In the genomic region with DNA sequence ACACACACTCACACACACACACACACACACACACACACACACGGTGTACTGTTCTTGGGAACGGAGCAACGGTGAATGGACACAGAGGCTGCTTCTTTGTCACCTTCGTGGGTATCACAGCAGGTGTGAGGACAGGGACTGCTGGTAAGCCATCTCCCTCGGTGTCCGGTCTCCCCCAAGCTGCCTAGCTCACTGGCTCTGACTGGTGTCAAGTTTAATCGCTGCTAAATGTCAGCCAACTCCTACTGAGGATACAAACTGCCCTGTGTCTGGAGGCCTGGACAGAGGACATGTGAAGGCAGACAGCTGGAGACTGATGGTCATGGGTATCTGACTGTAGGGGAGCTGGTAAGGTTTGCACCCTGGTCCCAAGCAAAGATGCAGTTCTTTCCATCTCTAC, we compare ENCODE assay signal across 26 mouse cellular contexts. TPM values are rescaled to one million over a fixed set of nuclear protein-coding genes. Genes with fewer than 3 reads are reported as not detected.
DNase-seq lines count a peak whose midpoint lies in the region; ATAC-seq and TF ChIP-seq lines count a peak whose summit lies in the region.
"Had no signal": no experiment of that assay in that cellular context is flagged by ENCODE, and none has a peak within 500 bp of the region (broad histone marks: within the 10 kb centered on the region; RNA-seq: fewer than 3 reads in every experiment).

No protein-coding gene starts in this region.

- no peaks in the 10 kb centered on the region for H3K36me3 ChIP-seq in kidney, embryonic 14.5 days (ENCODE audit: control insufficient read depth, insufficient read depth, low read length)
- H3K36me3 ChIP-seq in kidney, adult 2 months (ENCODE audit: control insufficient read depth, insufficient read depth, low read length), result no peaks in the 10 kb centered on the region
- H3K36me3 ChIP-seq: embryonic facial prominence, embryonic 12.5 days; embryonic facial prominence, embryonic 15.5 days; hindbrain, embryonic 12.5 days; hindbrain, embryonic 15.5 days; intestine, embryonic 15.5 days had no signal

- intact Hi-C loops in gastrocnemius, postnatal 36 days (cut with DNase I), result no loop called here

- no peaks in the 10 kb centered on the region for H3K27me3 ChIP-seq in kidney, embryonic 14.5 days (ENCODE audit: control insufficient read depth, insufficient read depth, low read length)
- H3K27me3 ChIP-seq in kidney, adult 2 months (replicated peaks; ENCODE audit: control insufficient read depth, insufficient read depth, low read length), result no peaks in the 10 kb centered on the region
- H3K27me3 ChIP-seq: embryonic facial prominence, embryonic 12.5 days; embryonic facial prominence, embryonic 15.5 days; hindbrain, embryonic 12.5 days; hindbrain, embryonic 15.5 days; intestine, embryonic 15.5 days had no signal

- TF ChIP-seq POLR2A in kidney, adult 2 months (IDR thresholded peaks at IDR 0.05; ENCODE audit: low read depth, low read length), result no peak

- 46% methylated on average over 7 of the region's 7 CpGs for WGBS in kidney, embryonic 14.5 days
- 39% methylated on average over 7 of the region's 7 CpGs for WGBS in kidney, adult 2 months

- no peaks in the 10 kb centered on the region for H3K4me1 ChIP-seq in kidney, embryonic 14.5 days (ENCODE audit: control insufficient read depth, insufficient read depth, low read length)
- H3K4me1 ChIP-seq in kidney, adult 2 months (ENCODE audit: control insufficient read depth, insufficient read depth, low read length), result no peaks in the 10 kb centered on the region
- H3K4me1 ChIP-seq: intestine, embryonic 15.5 days had no signal

- no peak for TF ChIP-seq CTCF in kidney, adult 2 months (conservative IDR thresholded peaks at IDR 0.05; ENCODE audit: insufficient read depth, insufficient read length, low read depth, low read length)

- no peaks in the 10 kb centered on the region for H3K9me3 ChIP-seq in kidney, embryonic 14.5 days (ENCODE audit: control insufficient read depth, low read length)
- H3K9me3 ChIP-seq: embryonic facial prominence, embryonic 12.5 days; embryonic facial prominence, embryonic 15.5 days; hindbrain, embryonic 12.5 days; hindbrain, embryonic 15.5 days; intestine, embryonic 15.5 days had no signal

- no peak overlapping the region for H3K4me2 ChIP-seq in kidney, embryonic 14.5 days (replicated peaks; ENCODE audit: low read depth, low read length)
- H3K4me2 ChIP-seq: embryonic facial prominence, embryonic 12.5 days; embryonic facial prominence, embryonic 15.5 days; heart, embryonic 11.5 days; hindbrain, embryonic 12.5 days; hindbrain, embryonic 15.5 days; intestine, embryonic 15.5 days had no signal

- DNase-seq in cerebellum, adult 9-11 months, result peak; percentile 9
- no peak for DNase-seq in cerebellum, adult 11-12 months
- peak; percentile 53 for DNase-seq in gastrocnemius, postnatal 25 days
- DNase-seq in gastrocnemius, postnatal 36 days, result no peak
- no peak for DNase-seq in kidney, adult 2 months
- peak; percentile 79 for DNase-seq in skeletal muscle tissue, adult 2 months (ENCODE audit: low read depth, low spot score)
- DNase-seq: adrenal gland, adult 8-10 months; adrenal gland, postnatal 25 days; cerebellum, adult 18-20 months; cerebellum, adult 9-10 months; cerebellum, postnatal 25 days; forebrain, postnatal 0 days had no signal

- no peak overlapping the region for H3K27ac ChIP-seq in kidney, embryonic 14.5 days (ENCODE audit: low read depth, low read length)
- H3K27ac ChIP-seq in kidney, adult 2 months (ENCODE audit: insufficient read depth, low read depth, low read length), result no peak overlapping the region
- H3K27ac ChIP-seq: embryonic facial prominence, embryonic 12.5 days; embryonic facial prominence, embryonic 15.5 days; hindbrain, embryonic 12.5 days; hindbrain, embryonic 15.5 days; intestine, embryonic 15.5 days had no signal

- H3K4me3 ChIP-seq in kidney, embryonic 14.5 days (ENCODE audit: low read length), result no peak overlapping the region
- no peak overlapping the region for H3K4me3 ChIP-seq in kidney, adult 2 months (ENCODE audit: insufficient read depth, low read depth, low read length)
- H3K4me3 ChIP-seq: embryonic facial prominence, embryonic 12.5 days; embryonic facial prominence, embryonic 15.5 days; hindbrain, embryonic 12.5 days; hindbrain, embryonic 15.5 days; intestine, embryonic 15.5 days had no signal

- ATAC-seq in kidney, embryonic 14.5 days (ENCODE audit: low FRiP score, low TSS enrichment), result 0 out of 2 replicates have a peak, but pooled peaks have one; percentile 39
- ATAC-seq: activated CD4-positive, CD25-positive, alpha-beta regulatory T cell, adult 4 months; forebrain, embryonic 14.5 days; forebrain, postnatal 0 days; intestine, embryonic 15.5 days had no signal

- H3K9ac ChIP-seq in kidney, embryonic 14.5 days (ENCODE audit: low read depth, low read length), result no peak overlapping the region
- H3K9ac ChIP-seq: embryonic facial prominence, embryonic 12.5 days; embryonic facial prominence, embryonic 15.5 days; forebrain, postnatal 0 days; hindbrain, embryonic 12.5 days; hindbrain, embryonic 15.5 days; intestine, embryonic 15.5 days had no signal

RNA-seq across cellular contexts. Expression of gene Cacna2d4, which starts 3.9 kb away (rescaled TPM):
- total RNA-seq in gastrocnemius, postnatal 25 days (2021), result 1 to 10 TPM; 1.5 to 2.3 TPM
- 1 to 10 TPM in 1 of 2 experiments, under 1 TPM in 1; 0.87 to 3.1 TPM for total RNA-seq in gastrocnemius, postnatal 36 days (2021)
- polyA plus RNA-seq in kidney, embryonic 14.5 days (2014; fragmentation: Nextera tagmentation; extraction: Ambion mirVana), result 0.03 TPM in 1 of 2 replicates, not detected in the other
- 0.16 and 0.66 TPM in 2 replicates for polyA plus RNA-seq in kidney, adult 2 months (2012; rRNA removed)
- total RNA-seq: adrenal gland, postnatal 25 days; heart, adult 8-10 months; heart, postnatal 25 days had no signal
- polyA plus RNA-seq: embryonic facial prominence, embryonic 12.5 days; heart, embryonic 11.5 days; heart, embryonic 14.5 days; heart, postnatal 0 days had no signal

RNA-seq across cellular contexts. Expression of gene Cacna1c, which starts 44.0 kb away (rescaled TPM):
- 1 to 10 TPM; 2.1 to 2.7 TPM for total RNA-seq in gastrocnemius, postnatal 25 days (2021)
- total RNA-seq in gastrocnemius, postnatal 36 days (2021), result 1 to 10 TPM; 1.5 to 2.3 TPM
- polyA plus RNA-seq in kidney, embryonic 14.5 days (2014; fragmentation: Nextera tagmentation; extraction: Ambion mirVana), result 1.7 and 3.3 TPM in 2 replicates
- polyA plus RNA-seq in kidney, adult 2 months (2012; rRNA removed), result 0.92 and 0.99 TPM in 2 replicates
- total RNA-seq: hematopoietic stem cell, adult 5-6 weeks had no signal

Comparison
In these comparisons a context has a peak if more than half of its experiments do, and no peak if none do; other contexts are left out.
1. DNase-seq: peak in cerebellum, adult 9-11 months (single experiment), gastrocnemius, postnatal 25 days (single experiment) and skeletal muscle tissue, adult 2 months (single experiment); none in cerebellum, adult 11-12 months (single experiment), gastrocnemius, postnatal 36 days (0 of 2) and kidney, adult 2 months (single experiment).